Mouse (Mus musculus): ENCODE results near the gene Gde1. TPM values are rescaled to one million over a fixed set of nuclear protein-coding genes. Genes with fewer than 3 reads are reported as not detected.

Gene Gde1
- polyA plus RNA-seq, 1 experiment from 2014 or later, result 204 TPM

GRCm38 (mm10) chr7:118731781-118732180, 26.2 kb upstream of the Gde1 start:
- no peak overlapping the region for H3K4me2 ChIP-seq (replicated peaks; ENCODE audit: low read depth)
- H3K36me3 ChIP-seq (ENCODE audit: control insufficient read depth, insufficient read depth, low read length), result peaks cover 8% of the 10 kb centered on the region; the same call in 1 of the 2 replicates
- H3K4me3 ChIP-seq (ENCODE audit: low read depth, low read length), result no peak overlapping the region
- no peaks in the 10 kb centered on the region for H3K9me3 ChIP-seq (ENCODE audit: control insufficient read depth, low read length)
- no peak overlapping the region for H3K27ac ChIP-seq (replicated peaks)
- no peak overlapping the region for H3K9ac ChIP-seq (ENCODE audit: low read length)
- TF ChIP-seq EP300 (optimal IDR thresholded peaks at IDR 0.05) (no peak), CTCF (IDR thresholded peaks at IDR 0.05; ENCODE audit: low read depth) (no peak)
- no peaks in the 10 kb centered on the region for H3K4me1 ChIP-seq (replicated peaks; ENCODE audit: control insufficient read depth, insufficient read depth)
- ATAC-seq (ENCODE audit: low FRiP score, low TSS enrichment) (no peak), DNase-seq (ENCODE audit: low spot score) (no peak)
- 86% methylated on average over 3 of the region's 3 CpGs for WGBS
- no peaks in the 10 kb centered on the region for H3K27me3 ChIP-seq (ENCODE audit: control insufficient read depth, insufficient read depth, low read length)

- Histone ChIP-seq H3K27me3 (ENCODE audit: control insufficient read depth, insufficient read depth, low read length) (no peaks in the 10 kb centered on the region), H3K4me3 (ENCODE audit: low read depth, low read length) (no peak overlapping the region), H3K4me2 (replicated peaks; ENCODE audit: low read depth) (no peak overlapping the region), H3K36me3 (ENCODE audit: control insufficient read depth, insufficient read depth, low read length) (peaks cover 11% of the 10 kb centered on the region; the same call in 1 of the 2 replicates), H3K4me1 (replicated peaks; ENCODE audit: control insufficient read depth, insufficient read depth) (no peaks in the 10 kb centered on the region), H3K27ac (replicated peaks) (no peak overlapping the region), H3K9me3 (ENCODE audit: control insufficient read depth, low read length) (no peaks in the 10 kb centered on the region), H3K9ac (ENCODE audit: low read length) (no peak overlapping the region)
- WGBS, result 91% methylated on average over 13 of the region's 13 CpGs
- no peak for DNase-seq (ENCODE audit: low spot score)
- TF ChIP-seq CTCF (IDR thresholded peaks at IDR 0.05; ENCODE audit: low read depth) (no peak), EP300 (optimal IDR thresholded peaks at IDR 0.05) (no peak)
- no peak for ATAC-seq (ENCODE audit: low FRiP score, low TSS enrichment)
These were observed 23.4 kb upstream of the Gde1 start for GRCm38 (mm10) chr7:118728846-118729587.

GRCm38 (mm10) chr7:118725459-118725858, 19.9 kb upstream of the Gde1 start:
- no peak for DNase-seq (ENCODE audit: low spot score)
- 81% methylated on average over 2 of the region's 2 CpGs for WGBS
- no peaks in the 10 kb centered on the region for H3K27me3 ChIP-seq (ENCODE audit: control insufficient read depth, insufficient read depth, low read length)
- no peaks in the 10 kb centered on the region for H3K9me3 ChIP-seq (ENCODE audit: control insufficient read depth, low read length)
- H3K4me2 ChIP-seq (replicated peaks; ENCODE audit: low read depth), result no peak overlapping the region
- H3K9ac ChIP-seq (ENCODE audit: low read length), result no peak overlapping the region
- no peak overlapping the region for H3K27ac ChIP-seq (replicated peaks)
- no peaks in the 10 kb centered on the region for H3K4me1 ChIP-seq (replicated peaks; ENCODE audit: control insufficient read depth, insufficient read depth)
- no peak overlapping the region for H3K4me3 ChIP-seq (ENCODE audit: low read depth, low read length)
- H3K36me3 ChIP-seq (ENCODE audit: control insufficient read depth, insufficient read depth, low read length), result peaks cover 5% of the 10 kb centered on the region; the same call in 1 of the 2 replicates
- no peak for ATAC-seq (ENCODE audit: low FRiP score, low TSS enrichment)
- TF ChIP-seq EP300 (optimal IDR thresholded peaks at IDR 0.05) (no peak), CTCF (IDR thresholded peaks at IDR 0.05; ENCODE audit: low read depth) (no peak)

- Histone ChIP-seq H3K36me3 (ENCODE audit: control insufficient read depth, insufficient read depth, low read length) (peaks cover 5% of the 10 kb centered on the region; the same call in 1 of the 2 replicates), H3K4me2 (replicated peaks; ENCODE audit: low read depth) (no peak overlapping the region), H3K9me3 (ENCODE audit: control insufficient read depth, low read length) (no peaks in the 10 kb centered on the region), H3K4me3 (ENCODE audit: low read depth, low read length) (no peak overlapping the region), H3K27me3 (ENCODE audit: control insufficient read depth, insufficient read depth, low read length) (no peaks in the 10 kb centered on the region), H3K4me1 (replicated peaks; ENCODE audit: control insufficient read depth, insufficient read depth) (no peaks in the 10 kb centered on the region), H3K9ac (ENCODE audit: low read length) (no peak overlapping the region), H3K27ac (replicated peaks) (no peak overlapping the region)
- DNase-seq (ENCODE audit: low spot score) (no peak), ATAC-seq (ENCODE audit: low FRiP score, low TSS enrichment) (no peak)
- 91% methylated on average over 9 of the region's 9 CpGs for WGBS
- no peak for TF ChIP-seq EP300 (optimal IDR thresholded peaks at IDR 0.05)
These were observed 18.3 kb upstream of the Gde1 start for GRCm38 (mm10) chr7:118723927-118724326.

- no peak overlapping the region for H3K27ac ChIP-seq (replicated peaks)
- no peak overlapping the region for H3K4me3 ChIP-seq (ENCODE audit: low read depth, low read length)
- no peak overlapping the region for H3K4me2 ChIP-seq (replicated peaks; ENCODE audit: low read depth)
- no peaks in the 10 kb centered on the region for H3K36me3 ChIP-seq (ENCODE audit: control insufficient read depth, insufficient read depth, low read length)
- no peaks in the 10 kb centered on the region for H3K9me3 ChIP-seq (ENCODE audit: control insufficient read depth, low read length)
- ATAC-seq (ENCODE audit: low FRiP score, low TSS enrichment), result no peak
- WGBS, result 92% methylated on average over 4 of the region's 4 CpGs
- no peaks in the 10 kb centered on the region for H3K27me3 ChIP-seq (ENCODE audit: control insufficient read depth, insufficient read depth, low read length)
- DNase-seq (ENCODE audit: low spot score), result no peak
- peaks cover 1% of the 10 kb centered on the region; the same call in 1 of the 2 replicates for H3K4me1 ChIP-seq (replicated peaks; ENCODE audit: control insufficient read depth, insufficient read depth)
- no peak for TF ChIP-seq EP300 (optimal IDR thresholded peaks at IDR 0.05)
- no peak for TF ChIP-seq CTCF (IDR thresholded peaks at IDR 0.05; ENCODE audit: low read depth)
- H3K9ac ChIP-seq (ENCODE audit: low read length), result no peak overlapping the region
These were observed 12.5 kb upstream of the Gde1 start for GRCm38 (mm10) chr7:118718066-118718465.

GRCm38 (mm10) chr7:118714873-118715272, 9.3 kb upstream of the Gde1 start:
- Histone ChIP-seq H3K27me3 (ENCODE audit: control insufficient read depth, insufficient read depth, low read length) (no peaks in the 10 kb centered on the region), H3K36me3 (ENCODE audit: control insufficient read depth, insufficient read depth, low read length) (no peaks in the 10 kb centered on the region), H3K9me3 (ENCODE audit: control insufficient read depth, low read length) (no peaks in the 10 kb centered on the region), H3K9ac (ENCODE audit: low read length) (no peak overlapping the region), H3K4me3 (ENCODE audit: low read depth, low read length) (no peak overlapping the region), H3K4me1 (replicated peaks; ENCODE audit: control insufficient read depth, insufficient read depth) (peaks cover 3% of the 10 kb centered on the region; the same call in 1 of the 2 replicates), H3K4me2 (replicated peaks; ENCODE audit: low read depth) (no peak overlapping the region), H3K27ac (replicated peaks) (no peak overlapping the region)
- TF ChIP-seq EP300 (optimal IDR thresholded peaks at IDR 0.05) (no peak), CTCF (IDR thresholded peaks at IDR 0.05; ENCODE audit: low read depth) (no peak)
- 80% methylated on average over 1 of the region's 1 CpGs for WGBS
- ATAC-seq (ENCODE audit: low FRiP score, low TSS enrichment) (no peak), DNase-seq (ENCODE audit: low spot score) (no peak)
